8 mouse cellular contexts compared by ENCODE assay signal in the genomic region with DNA sequence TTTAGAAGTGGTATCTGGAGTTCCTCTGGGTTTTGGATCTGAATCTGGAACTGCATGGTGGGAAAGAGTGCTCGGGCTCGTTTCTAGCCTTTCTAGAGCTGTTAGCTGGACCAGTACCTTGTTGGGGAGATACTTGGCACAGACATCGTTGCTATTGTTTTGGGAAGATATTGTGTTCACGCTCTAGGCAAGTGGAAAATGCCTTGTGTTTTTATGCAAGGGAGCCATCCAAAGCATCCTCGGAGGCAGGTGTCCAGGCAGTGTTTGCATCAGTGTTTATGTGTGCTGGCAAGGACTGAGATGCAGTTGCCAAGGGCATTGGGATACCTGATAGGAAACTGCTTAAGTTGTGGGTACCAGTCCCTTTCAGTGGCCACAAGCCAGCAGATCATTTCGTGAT. TPM values are rescaled to one million over a fixed set of nuclear protein-coding genes. Genes with fewer than 3 reads are reported as not detected.
DNase-seq lines count a peak whose midpoint lies in the region; ATAC-seq and TF ChIP-seq lines count a peak whose summit lies in the region.

No protein-coding gene starts in this region.

- H3K4me2 ChIP-seq in lung, postnatal 0 days (replicated peaks; ENCODE audit: low read depth, low read length) = peak overlapping the region; percentile 92; the same call in 1 of the 2 replicates
- H3K4me2 ChIP-seq in embryonic facial prominence, embryonic 15.5 days (replicated peaks) = peak overlapping the region; percentile 84
- peak overlapping the region; percentile 92 for H3K4me2 ChIP-seq in limb, embryonic 14.5 days (replicated peaks; ENCODE audit: low read depth, low read length, severe bottlenecking)
- H3K4me2 ChIP-seq in stomach, embryonic 16.5 days (ENCODE audit: low read depth, low read length) = peak overlapping the region; percentile 91

- WGBS in lung, postnatal 0 days = 29% methylated on average over 6 of the region's 6 CpGs
- 18% methylated on average over 6 of the region's 6 CpGs for WGBS in embryonic facial prominence, embryonic 15.5 days
- 36% methylated on average over 6 of the region's 6 CpGs for WGBS in limb, embryonic 14.5 days
- WGBS in stomach, embryonic 16.5 days = 34% methylated on average over 6 of the region's 6 CpGs

- intact Hi-C loops in gastrocnemius, postnatal 36 days (cut with DNase I) = no loop called here
- intact Hi-C loops in heart, postnatal 36 days (cut with DNase I) = no loop called here

- no peaks in the 10 kb centered on the region for H3K36me3 ChIP-seq in lung, postnatal 0 days (ENCODE audit: insufficient read depth, low read length)
- no peaks in the 10 kb centered on the region for H3K36me3 ChIP-seq in embryonic facial prominence, embryonic 15.5 days
- H3K36me3 ChIP-seq in limb, embryonic 14.5 days (ENCODE audit: control insufficient read depth, insufficient read depth, low read length) = no peaks in the 10 kb centered on the region
- no peaks in the 10 kb centered on the region for H3K36me3 ChIP-seq in stomach, embryonic 16.5 days (ENCODE audit: control insufficient read depth, insufficient read depth, low read length)

- no peaks in the 10 kb centered on the region for H3K27me3 ChIP-seq in lung, postnatal 0 days (replicated peaks; ENCODE audit: insufficient read depth, low read length)
- no peaks in the 10 kb centered on the region for H3K27me3 ChIP-seq in embryonic facial prominence, embryonic 15.5 days
- no peaks in the 10 kb centered on the region for H3K27me3 ChIP-seq in limb, embryonic 14.5 days (ENCODE audit: control insufficient read depth, insufficient read depth, low read length)
- H3K27me3 ChIP-seq in stomach, embryonic 16.5 days (ENCODE audit: control insufficient read depth, insufficient read depth, low read length) = no peaks in the 10 kb centered on the region

- H3K9me3 ChIP-seq in lung, postnatal 0 days (ENCODE audit: low read length) = no peaks in the 10 kb centered on the region
- H3K9me3 ChIP-seq in embryonic facial prominence, embryonic 15.5 days (replicated peaks) = no peaks in the 10 kb centered on the region
- no peaks in the 10 kb centered on the region for H3K9me3 ChIP-seq in limb, embryonic 14.5 days (ENCODE audit: control insufficient read depth, low read length)
- no peaks in the 10 kb centered on the region for H3K9me3 ChIP-seq in stomach, embryonic 16.5 days (replicated peaks; ENCODE audit: control insufficient read depth, low read length)

- H3K27ac ChIP-seq in lung, postnatal 0 days (ENCODE audit: low read length) = no peak overlapping the region
- H3K27ac ChIP-seq in embryonic facial prominence, embryonic 15.5 days (replicated peaks) = no peak overlapping the region
- H3K27ac ChIP-seq in limb, embryonic 14.5 days (replicated peaks; ENCODE audit: low read depth, low read length) = no peak overlapping the region
- H3K27ac ChIP-seq in stomach, embryonic 16.5 days (ENCODE audit: low read length) = no peak overlapping the region

- H3K4me3 ChIP-seq in lung, postnatal 0 days (ENCODE audit: low read depth, low read length) = peak overlapping the region; percentile 48
- H3K4me3 ChIP-seq in embryonic facial prominence, embryonic 15.5 days (replicated peaks) = peak overlapping the region; percentile 70
- H3K4me3 ChIP-seq in limb, embryonic 14.5 days (replicated peaks; ENCODE audit: low read length) = peak overlapping the region; percentile 69
- peak overlapping the region; percentile 67 for H3K4me3 ChIP-seq in stomach, embryonic 16.5 days (replicated peaks; ENCODE audit: low read length)

- no peak for ATAC-seq in lung, postnatal 0 days
- no peak for ATAC-seq in embryonic facial prominence, embryonic 15.5 days (ENCODE audit: insufficient number of reproducible peaks, low FRiP score, low TSS enrichment, low read depth)
- no peak for ATAC-seq in limb, embryonic 14.5 days (ENCODE audit: low FRiP score, low read depth)
- ATAC-seq in stomach, embryonic 16.5 days (ENCODE audit: insufficient read depth, low FRiP score) = no peak
- no peak for ATAC-seq in inflammation-experienced regulatory T-cells, adult 6 months

- TF ChIP-seq POLR2A in limb, embryonic 14.5 days (IDR thresholded peaks at IDR 0.05; ENCODE audit: borderline replicate concordance, extremely low read depth, insufficient read depth, insufficient read length) = no peak

- DNase-seq in lung, postnatal 0 days (ENCODE audit: low spot score) = no peak
- no peak for DNase-seq in lung, postnatal 14 days
- no peak for DNase-seq in limb, embryonic 14.5 days (ENCODE audit: low spot score)
- no peak for DNase-seq in gastrocnemius, postnatal 36 days
- DNase-seq in heart, postnatal 36 days = no peak

- TF ChIP-seq EP300 in lung, postnatal 0 days (IDR thresholded peaks at IDR 0.05) = no peak

- no peak overlapping the region for H3K9ac ChIP-seq in lung, postnatal 0 days (replicated peaks; ENCODE audit: low read depth)
- no peak overlapping the region for H3K9ac ChIP-seq in embryonic facial prominence, embryonic 15.5 days
- no peak overlapping the region for H3K9ac ChIP-seq in limb, embryonic 14.5 days (ENCODE audit: low read depth, low read length, severe bottlenecking)
- no peak overlapping the region for H3K9ac ChIP-seq in stomach, embryonic 16.5 days (ENCODE audit: low read length)

- H3K4me1 ChIP-seq in lung, postnatal 0 days (ENCODE audit: insufficient read depth, low read depth, low read length) = no peaks in the 10 kb centered on the region
- peaks cover 14% of the 10 kb centered on the region; the same call in 1 of the 2 replicates for H3K4me1 ChIP-seq in embryonic facial prominence, embryonic 15.5 days
- H3K4me1 ChIP-seq in limb, embryonic 14.5 days (ENCODE audit: control insufficient read depth, insufficient read depth, low read length) = peaks cover 13% of the 10 kb centered on the region
- H3K4me1 ChIP-seq in stomach, embryonic 16.5 days (ENCODE audit: control insufficient read depth, insufficient read depth, low read length) = no peaks in the 10 kb centered on the region

- TF ChIP-seq CTCF in lung, postnatal 0 days (IDR thresholded peaks at IDR 0.05) = no peak

RNA-seq across cellular contexts. Expression of a gene that starts 1.0 kb away (rescaled TPM):
- polyA plus RNA-seq in lung, postnatal 0 days (2015; fragmentation: Nextera tagmentation; extraction: Ambion mirVana) = 0.37 and 0.63 TPM in 2 replicates
- 7.7 and 11.1 TPM in 2 replicates for polyA plus RNA-seq in embryonic facial prominence, embryonic 15.5 days (2015; fragmentation: Nextera tagmentation; extraction: Ambion mirVana)
- polyA plus RNA-seq in limb, embryonic 14.5 days (2012; rRNA removed) = 4.7 and 5.4 TPM in 2 replicates
- polyA plus RNA-seq in limb, embryonic 14.5 days (2014; fragmentation: Nextera tagmentation; extraction: Ambion mirVana) = 8.6 and 9.2 TPM in 2 replicates
- polyA plus RNA-seq in stomach, embryonic 16.5 days (2015; fragmentation: Nextera tagmentation; extraction: Ambion mirVana) = 1.5 and 2.9 TPM in 2 replicates
- polyA plus RNA-seq in inflammation-experienced regulatory T-cells, adult 6 months (2017; shearing (Covaris generic)) = not detected
- total RNA-seq in gastrocnemius, postnatal 36 days (2021) = under 1 TPM; 0.08 to 0.27 TPM
- under 1 TPM in 1 of 2 experiments, not detected in 1; 0.28 TPM for total RNA-seq in heart, postnatal 36 days (2021)

RNA-seq across cellular contexts. Expression of a gene that starts 56.6 kb away (rescaled TPM):
- 20.0 and 21.0 TPM in 2 replicates for polyA plus RNA-seq in lung, postnatal 0 days (2015; fragmentation: Nextera tagmentation; extraction: Ambion mirVana)
- polyA plus RNA-seq in embryonic facial prominence, embryonic 15.5 days (2015; fragmentation: Nextera tagmentation; extraction: Ambion mirVana) = 14.1 and 14.4 TPM in 2 replicates
- 19.7 and 23.1 TPM in 2 replicates for polyA plus RNA-seq in limb, embryonic 14.5 days (2012; rRNA removed)
- 18.1 and 20.5 TPM in 2 replicates for polyA plus RNA-seq in limb, embryonic 14.5 days (2014; fragmentation: Nextera tagmentation; extraction: Ambion mirVana)
- 10.1 and 10.6 TPM in 2 replicates for polyA plus RNA-seq in stomach, embryonic 16.5 days (2015; fragmentation: Nextera tagmentation; extraction: Ambion mirVana)
- polyA plus RNA-seq in inflammation-experienced regulatory T-cells, adult 6 months (2017; shearing (Covaris generic)) = 10 to 100 TPM in 2 of 3 experiments, 1 to 10 TPM in 1; 7.1 to 19.0 (median 17.0) TPM
- 10 to 100 TPM; 27.1 to 28.7 TPM for total RNA-seq in gastrocnemius, postnatal 36 days (2021)
- total RNA-seq in heart, postnatal 36 days (2021) = 10 to 100 TPM; 45.6 to 49.1 TPM
